Mouse (Mus musculus): ENCODE data around the gene Ppp1r10.

GRCm38 (mm10) chr17:35923281-35923680 is 7.0 kb downstream of the Ppp1r10 start:
- TF ChIP-seq CTCF (conservative IDR thresholded peaks at IDR 0.05; ENCODE audit: insufficient read depth, insufficient read length, low read depth, low read length) (no peak), POLR2A (IDR thresholded peaks at IDR 0.05; ENCODE audit: low read depth, low read length) (no peak)

Data from kidney, adult 2 months (tissue).